Mouse (Mus musculus) kidney, embryonic 15.5 days (tissue): ENCODE results near the gene Nfu1. TPM values are rescaled to one million over a fixed set of nuclear protein-coding genes. Genes with fewer than 3 reads are reported as not detected.

ENCODE experiments used
- polyA plus RNA-seq: library from polyadenylated mRNA; unstranded; fragments of >200 nt; fragmentation: Nextera tagmentation; extraction: Ambion mirVana; gene quantifications from 2 replicates; pipeline ENCODE4 v1.2.1, GENCODE M21; 2015

The Nfu1 gene
- polyA plus RNA-seq, 1 experiment from 2014 or later: 104 TPM

Other genes with a start within 250 kb of the Nfu1 start
- 40.0 and 43.8 TPM in 2 replicates for gene Anxa4, start 215.7 kb upstream of the Nfu1 start, polyA plus RNA-seq
- 12.1 and 13.5 TPM in 2 replicates for gene Aak1, start 159.7 kb upstream of the Nfu1 start, polyA plus RNA-seq
- 19.8 and 22.0 TPM in 2 replicates for gene Gfpt1, start 33.6 kb downstream of the Nfu1 start, polyA plus RNA-seq
- gene D6Ertd527e, start 95.5 kb downstream of the Nfu1 start, polyA plus RNA-seq: 0.14 and 0.38 TPM in 2 replicates